Comparison of ENCODE assay signal across 13 mouse cellular contexts in the genomic region with DNA sequence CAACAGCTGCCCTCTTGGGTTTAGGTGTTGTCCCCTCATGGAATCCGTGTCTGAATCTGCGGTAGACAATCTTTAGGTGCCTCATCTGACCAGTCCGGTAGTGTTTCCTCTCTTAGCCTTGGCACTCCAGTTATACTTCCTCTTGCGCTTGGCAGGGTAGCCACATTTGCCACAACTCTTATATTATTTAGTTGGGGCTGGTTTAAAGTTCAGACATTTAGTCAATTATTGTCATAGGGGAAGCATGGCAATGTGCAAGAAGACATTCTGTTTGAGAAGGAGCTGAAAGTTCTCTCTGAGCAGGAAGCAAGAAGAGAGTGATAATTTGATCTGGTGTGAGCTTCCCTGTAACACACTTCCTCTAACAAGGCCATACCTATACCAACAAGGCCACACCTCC.
"Had no signal": no experiment of that assay in that cellular context is flagged by ENCODE, and none has a peak within 500 bp of the region (broad histone marks: within the 10 kb centered on the region; RNA-seq: fewer than 3 reads in every experiment).

No protein-coding gene starts in this region.

- H3K9me3 ChIP-seq: kidney, embryonic 15.5 days; limb, embryonic 12.5 days; liver, embryonic 13.5 days; lung, embryonic 15.5 days; midbrain, embryonic 10.5 days; neural tube, embryonic 13.5 days had no signal

- H3K36me3 ChIP-seq: kidney, embryonic 15.5 days; limb, embryonic 12.5 days; liver, embryonic 13.5 days; lung, embryonic 15.5 days; midbrain, embryonic 10.5 days; neural tube, embryonic 13.5 days had no signal

- H3K9ac ChIP-seq: kidney, embryonic 15.5 days; limb, embryonic 12.5 days; liver, embryonic 13.5 days; liver, postnatal 0 days; lung, embryonic 15.5 days; neural tube, embryonic 13.5 days had no signal

- ATAC-seq: liver, postnatal 0 days had no signal

- H3K4me3 ChIP-seq: kidney, embryonic 15.5 days; limb, embryonic 12.5 days; liver, embryonic 13.5 days; lung, embryonic 15.5 days; midbrain, embryonic 10.5 days; neural tube, embryonic 13.5 days had no signal

- H3K4me1 ChIP-seq: kidney, embryonic 15.5 days; limb, embryonic 12.5 days; lung, embryonic 15.5 days; midbrain, embryonic 10.5 days; neural tube, embryonic 13.5 days had no signal

- H3K4me2 ChIP-seq: kidney, embryonic 15.5 days; limb, embryonic 12.5 days; liver, embryonic 13.5 days; lung, embryonic 15.5 days; neural tube, embryonic 13.5 days had no signal

- DNase-seq: layer of hippocampus, adult 9-11 months; layer of hippocampus, postnatal 36 days; liver; liver, embryonic 13.5 days; liver, postnatal 0 days; midbrain, embryonic 14.5 days; right cerebral cortex, postnatal 14 days; thymus, postnatal 4 days had no signal

- H3K27ac ChIP-seq: kidney, embryonic 15.5 days; limb, embryonic 12.5 days; liver, embryonic 13.5 days; lung, embryonic 15.5 days; midbrain, embryonic 10.5 days; neural tube, embryonic 13.5 days had no signal

- H3K27me3 ChIP-seq: kidney, embryonic 15.5 days; limb, embryonic 12.5 days; liver, embryonic 13.5 days; lung, embryonic 15.5 days; neural tube, embryonic 13.5 days had no signal
